Mouse (Mus musculus): ENCODE results near the gene Rnf144a. TPM values are rescaled to one million over a fixed set of nuclear protein-coding genes. Genes with fewer than 3 reads are reported as not detected.
"Not testable (repeated sequence)": the region's sequence is repeated elsewhere in the genome, so short reads cannot be mapped to it uniquely, and the experiment has no call there.

Rnf144a gene
- total RNA-seq, 2 experiments from 2014 or later, result 28.6 to 31.1 TPM

GRCm38 (mm10) chr12:26329756-26330155 is 85.3 kb downstream of the Rnf144a start:
- DNase-seq (ENCODE audit: low spot score in 2 of 2), result no peak

- no peak for DNase-seq (ENCODE audit: low spot score in 2 of 2)
Observed at GRCm38 (mm10) chr12:26329031-26329675, 85.9 kb downstream of the Rnf144a start.

DNA sequence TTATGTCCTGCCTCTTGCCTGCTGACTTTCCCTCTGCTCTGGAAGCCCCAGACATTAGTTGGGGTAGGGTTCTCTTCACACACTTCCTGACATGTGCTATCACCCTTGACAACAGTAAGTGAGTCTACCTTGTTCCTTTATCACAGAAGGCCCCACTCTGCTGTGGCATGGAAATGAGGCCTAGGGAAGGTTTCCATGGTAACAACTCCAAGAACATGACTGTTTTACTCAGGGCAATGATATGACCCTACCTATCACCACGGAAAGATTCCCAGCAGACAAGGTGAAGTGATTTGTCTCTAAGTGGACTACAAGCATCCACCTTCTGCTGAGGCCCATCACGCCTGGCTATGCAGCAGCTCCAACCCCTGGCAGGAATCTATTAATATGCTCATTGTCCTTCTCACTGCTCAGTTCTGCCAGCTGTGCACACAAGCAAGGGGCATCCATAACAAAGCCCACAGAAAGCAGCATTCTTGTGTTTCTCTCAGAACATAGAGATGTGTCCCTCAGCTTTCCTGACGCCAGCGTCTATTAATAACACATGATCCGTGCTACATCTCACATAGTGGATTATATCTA is 91.2 kb downstream of the Rnf144a start:
- no peak for DNase-seq (ENCODE audit: low spot score in 2 of 2)

- no peak for DNase-seq (ENCODE audit: low spot score in 2 of 2)
Observed at GRCm38 (mm10) chr12:26316261-26316660, 98.8 kb downstream of the Rnf144a start.

DNA sequence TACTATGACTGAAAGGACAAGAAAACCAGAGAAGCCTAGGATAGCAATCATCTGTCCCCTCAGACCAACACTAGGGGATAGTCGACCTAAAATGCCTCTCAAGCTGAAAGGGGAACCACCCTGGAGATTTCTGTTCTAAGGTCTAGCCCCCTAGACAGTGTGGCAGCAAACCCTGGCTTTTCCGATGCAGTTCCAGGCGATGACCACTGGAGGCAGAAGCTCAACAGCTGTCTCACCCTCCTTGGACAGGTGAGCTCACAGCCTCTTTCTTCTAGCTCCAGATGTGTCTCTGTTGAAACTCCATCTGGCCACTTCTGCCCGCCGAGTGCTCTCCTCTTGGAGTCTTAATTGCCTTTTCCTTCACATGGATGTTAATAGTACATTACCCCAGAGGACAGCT is 100.1 kb downstream of the Rnf144a start:
- peak; percentile 18 to 38 for DNase-seq (ENCODE audit: low spot score in 2 of 2)

DNA sequence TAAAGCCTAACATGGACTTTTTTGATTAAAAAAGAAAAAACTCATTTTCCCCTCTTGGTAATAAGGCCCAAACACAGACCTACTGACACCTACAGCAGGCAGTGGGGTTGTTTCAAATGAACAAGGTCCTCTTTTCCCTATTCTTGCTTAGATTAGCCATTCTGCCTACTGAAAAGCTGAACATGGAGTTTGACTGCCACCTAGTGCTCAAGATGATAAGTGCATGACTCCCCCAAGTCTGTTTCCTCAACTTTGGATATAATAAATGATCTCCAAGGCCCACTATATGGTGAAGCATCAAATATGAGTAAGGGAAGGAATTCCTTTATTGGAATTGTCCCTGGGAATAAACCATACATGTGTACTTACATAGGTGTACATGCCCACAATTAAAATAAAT is 103.5 kb downstream of the Rnf144a start:
- peak; percentile 67 to 70 for DNase-seq (ENCODE audit: low spot score in 2 of 2)

GRCm38 (mm10) chr12:26310247-26310646 is 104.8 kb downstream of the Rnf144a start:
- no peak for DNase-seq (ENCODE audit: low spot score in 2 of 2)

DNA sequence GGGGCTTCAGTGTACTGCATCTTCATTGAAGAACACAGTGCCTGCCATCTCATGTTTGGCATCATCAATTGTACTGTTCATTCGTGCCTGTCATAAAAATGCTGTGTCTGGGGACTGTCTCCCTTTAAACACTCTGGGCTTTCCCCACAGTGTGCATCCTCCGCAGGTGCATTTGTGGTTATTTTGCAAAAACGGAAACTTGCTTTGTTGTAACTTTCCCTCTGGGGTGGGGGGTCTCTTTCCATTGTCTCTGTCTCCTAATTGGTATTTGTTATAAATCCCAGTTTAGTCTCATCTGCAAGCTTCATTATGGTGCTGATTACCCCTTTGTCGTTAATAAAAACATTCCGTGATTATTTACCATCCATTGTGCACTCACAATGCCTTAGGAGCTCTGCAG is 112.2 kb downstream of the Rnf144a start:
- no peak for DNase-seq (ENCODE audit: low spot score in 2 of 2)

- no peak for DNase-seq (ENCODE audit: low spot score in 2 of 2)
Observed at GRCm38 (mm10) chr12:26299515-26300090, 115.5 kb downstream of the Rnf144a start.

DNA sequence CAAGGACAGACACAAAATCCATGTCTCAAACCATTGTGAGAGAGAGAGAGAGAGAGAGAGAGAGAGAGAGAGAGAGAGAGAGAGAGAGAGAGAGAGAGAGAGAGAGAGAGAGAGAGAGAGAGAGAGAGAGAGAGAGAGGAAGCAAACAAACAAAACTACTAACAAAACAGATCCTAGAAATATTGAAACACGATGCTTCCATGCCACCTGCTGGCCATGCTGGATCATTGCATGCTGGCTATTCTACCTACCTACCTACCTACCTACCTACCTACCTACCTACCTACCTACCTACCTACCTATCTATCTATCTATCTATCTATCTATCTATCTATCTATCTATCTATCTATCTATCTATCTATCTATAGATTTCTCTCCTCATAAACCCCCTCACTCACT is 119.1 kb downstream of the Rnf144a start:
- not testable (repeated sequence) for DNase-seq (ENCODE audit: low spot score in 2 of 2)

DNA sequence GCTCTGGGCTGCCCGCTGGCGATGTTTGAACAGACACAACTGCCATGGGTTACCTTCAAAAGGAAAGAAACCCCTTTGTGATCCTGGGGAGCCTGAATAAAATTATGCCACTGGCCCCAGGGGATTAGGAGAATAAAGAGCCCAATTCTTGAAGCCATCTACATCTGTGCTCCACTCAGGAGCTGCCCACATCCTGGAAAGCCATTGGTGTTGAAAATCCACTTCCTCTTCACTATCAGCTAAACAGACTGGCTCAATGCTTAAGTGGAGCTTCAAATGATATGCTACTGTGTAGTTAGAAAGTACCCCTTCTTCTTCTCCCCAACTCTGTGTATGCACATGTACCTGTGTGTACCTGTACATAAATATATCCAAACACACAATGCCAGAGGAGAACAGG is 125.9 kb downstream of the Rnf144a start:
- no peak for DNase-seq (ENCODE audit: low spot score in 2 of 2)

DNA sequence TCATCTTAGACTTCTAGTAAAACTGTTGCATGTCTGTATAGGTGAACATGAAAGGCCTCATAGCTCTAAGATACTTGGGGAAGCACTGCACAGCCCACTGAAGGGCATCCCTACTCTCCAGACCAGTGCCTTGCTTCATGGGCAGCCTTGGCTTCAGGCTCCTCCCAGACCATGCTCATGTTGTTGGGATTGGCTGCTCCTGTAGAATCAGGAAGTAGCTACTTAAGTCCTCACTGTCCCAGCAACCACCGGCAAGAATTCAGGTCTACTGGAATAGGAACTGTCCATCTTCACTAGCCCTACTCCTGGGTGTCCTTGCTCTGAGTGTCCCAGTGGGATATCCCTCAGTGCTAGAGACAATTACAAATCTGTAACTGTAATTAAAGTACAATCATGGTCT is 126.7 kb downstream of the Rnf144a start:
- no peak for DNase-seq (ENCODE audit: low spot score in 2 of 2)

GRCm38 (mm10) chr12:26285939-26286338 is 129.1 kb downstream of the Rnf144a start:
- DNase-seq (ENCODE audit: low spot score in 2 of 2), result no peak

DNA sequence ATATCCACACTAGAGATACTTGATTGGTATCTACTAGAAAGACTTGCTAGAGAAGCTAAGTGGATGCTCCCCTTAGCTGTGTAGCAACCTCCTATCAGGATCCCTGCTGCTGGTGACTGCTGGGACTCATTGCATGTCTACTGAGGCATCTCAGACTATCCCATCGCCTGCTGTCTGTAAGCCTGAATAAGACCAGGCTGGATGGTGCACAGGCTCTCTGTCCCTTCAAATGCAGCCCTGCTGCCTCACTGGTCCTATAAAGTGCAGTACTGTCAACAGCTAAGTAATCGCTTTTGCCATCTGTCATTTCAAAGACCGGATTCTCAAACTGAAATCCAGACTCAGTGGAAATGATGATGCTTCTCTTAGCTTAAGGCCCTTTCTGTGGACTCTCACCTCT is 129.6 kb downstream of the Rnf144a start:
- DNase-seq (ENCODE audit: low spot score in 2 of 2), result no peak

- DNase-seq (ENCODE audit: low spot score in 2 of 2), result no peak
Observed at GRCm38 (mm10) chr12:26280719-26281480, 134.2 kb downstream of the Rnf144a start.

DNA sequence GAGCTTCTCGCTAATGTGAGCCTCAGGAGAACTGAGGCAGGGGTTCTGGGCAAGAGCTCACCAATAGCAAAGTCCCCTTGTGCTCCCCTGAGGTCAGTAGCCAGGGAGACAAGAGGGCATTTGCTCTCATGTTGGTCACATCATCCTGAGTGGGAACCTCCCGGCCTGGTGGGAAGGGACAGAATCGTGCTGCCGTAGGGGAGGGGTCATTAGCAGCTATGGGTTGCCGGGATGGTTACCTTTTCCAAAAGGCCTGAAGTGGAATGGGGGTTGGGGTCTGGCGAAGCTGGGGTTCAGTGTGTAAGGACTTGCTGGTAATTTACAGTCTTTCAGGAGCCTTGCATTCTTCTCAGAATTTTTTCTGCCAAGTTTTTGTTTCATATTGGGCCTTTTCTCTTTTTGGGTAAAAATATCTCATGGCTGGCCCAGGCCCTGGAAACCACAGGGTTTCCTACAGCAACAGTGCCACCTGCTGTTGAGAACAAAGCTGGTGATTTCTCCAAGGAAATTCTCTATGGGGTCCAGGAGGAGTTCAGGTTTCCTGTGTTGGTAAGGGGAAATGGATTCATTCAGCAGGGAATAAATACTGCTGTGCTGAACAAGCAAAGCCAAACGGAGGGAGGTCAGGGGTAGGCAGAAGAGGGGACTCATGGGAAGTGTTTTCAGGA is 137.9 kb downstream of the Rnf144a start:
- DNase-seq (ENCODE audit: low spot score in 2 of 2), result peak; percentile 74 to 79

- no peak for DNase-seq (ENCODE audit: low spot score in 2 of 2)
Observed at GRCm38 (mm10) chr12:26276556-26276955, 138.5 kb downstream of the Rnf144a start.

Data from left cerebral cortex, adult 18-20 months (tissue).